13 mouse cellular contexts compared by ENCODE assay signal in the genomic region with DNA sequence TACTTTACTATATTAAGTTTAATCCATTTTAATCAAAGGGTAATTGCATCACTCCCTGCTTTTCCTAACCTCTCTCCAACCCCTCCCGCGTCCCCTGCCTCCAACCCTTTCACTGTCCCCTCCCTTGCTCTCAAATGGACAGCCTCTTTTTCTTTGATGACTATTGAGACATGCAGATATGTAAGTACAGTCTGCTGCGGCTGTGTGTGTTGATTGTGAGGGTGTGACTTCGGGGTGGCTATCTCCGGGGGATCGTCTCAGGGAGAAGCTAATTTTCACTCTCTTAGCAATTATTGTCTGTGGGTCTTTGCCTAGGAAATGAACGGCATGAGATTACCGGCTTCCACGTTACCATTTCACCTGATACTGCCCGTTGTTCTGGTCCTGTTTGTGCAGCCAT. TPM values are rescaled to one million over a fixed set of nuclear protein-coding genes. Genes with fewer than 3 reads are reported as not detected.
"Had no signal": no experiment of that assay in that cellular context is flagged by ENCODE, and none has a peak within 500 bp of the region (broad histone marks: within the 10 kb centered on the region; RNA-seq: fewer than 3 reads in every experiment).

No protein-coding gene starts in this region.

- H3K36me3 ChIP-seq: intestine, embryonic 15.5 days; limb, embryonic 15.5 days; midbrain, embryonic 10.5 days; neural tube, embryonic 12.5 days; stomach, embryonic 15.5 days had no signal

- H3K9me3 ChIP-seq: intestine, embryonic 15.5 days; limb, embryonic 15.5 days; midbrain, embryonic 10.5 days; neural tube, embryonic 12.5 days; stomach, embryonic 15.5 days had no signal

- H3K27me3 ChIP-seq: intestine, embryonic 15.5 days; limb, embryonic 15.5 days; neural tube, embryonic 12.5 days; stomach, embryonic 15.5 days had no signal

- H3K4me1 ChIP-seq: intestine, embryonic 15.5 days; limb, embryonic 15.5 days; midbrain, embryonic 10.5 days; neural tube, embryonic 12.5 days; stomach, embryonic 15.5 days had no signal

- DNase-seq: layer of hippocampus, adult 9-11 months; layer of hippocampus, postnatal 36 days; lung, adult 2 months; right cerebral cortex, postnatal 4 days; spleen, adult 18-20 months had no signal

- H3K9ac ChIP-seq: intestine, embryonic 15.5 days; limb, embryonic 15.5 days; neural tube, embryonic 12.5 days; stomach, embryonic 15.5 days had no signal

- H3K4me2 ChIP-seq: intestine, embryonic 15.5 days; limb, embryonic 15.5 days; neural tube, embryonic 12.5 days; stomach, embryonic 15.5 days had no signal

- H3K4me3 ChIP-seq: intestine, embryonic 15.5 days; limb, embryonic 15.5 days; midbrain, embryonic 10.5 days; myocyte; neural tube, embryonic 12.5 days; stomach, embryonic 15.5 days had no signal

- H3K27ac ChIP-seq: intestine, embryonic 15.5 days; limb, embryonic 15.5 days; midbrain, embryonic 10.5 days; neural tube, embryonic 12.5 days; stomach, embryonic 15.5 days had no signal

- ATAC-seq: intestine, embryonic 15.5 days had no signal

RNA-seq across cellular contexts. Expression of a gene that starts 21.0 kb away (rescaled TPM):
- total RNA-seq: layer of hippocampus, postnatal 36 days; left cerebral cortex, postnatal 25 days had no signal

RNA-seq across cellular contexts. Expression of a gene that starts 30.7 kb away (rescaled TPM):
- polyA plus RNA-seq: limb, embryonic 11.5 days; myocyte had no signal
